23 mouse cellular contexts compared by ENCODE assay signal in the genomic region with DNA sequence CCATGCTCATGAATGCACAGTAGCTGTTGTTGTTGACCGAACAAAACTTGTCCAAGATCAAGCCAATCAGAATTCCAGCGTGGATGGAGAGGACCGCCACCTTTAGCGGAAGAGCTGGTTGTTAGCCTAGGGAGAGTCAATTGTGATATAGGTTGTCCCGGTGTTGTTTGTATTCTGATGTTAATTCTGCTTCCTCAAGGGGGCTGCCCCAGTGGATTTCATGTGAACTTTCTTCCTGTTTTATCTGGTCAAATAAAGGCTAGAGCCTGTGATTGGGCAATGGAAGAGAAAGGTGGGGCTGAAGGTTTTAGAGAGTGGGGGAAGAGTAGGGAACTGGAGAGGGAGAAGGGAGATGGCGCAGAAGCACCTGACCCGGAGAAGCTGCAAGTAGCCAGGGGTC. TPM values are rescaled to one million over a fixed set of nuclear protein-coding genes. Genes with fewer than 3 reads are reported as not detected.
DNase-seq lines count a peak whose midpoint lies in the region; ATAC-seq and TF ChIP-seq lines count a peak whose summit lies in the region.
"Had no signal": no experiment of that assay in that cellular context is flagged by ENCODE, and none has a peak within 500 bp of the region (broad histone marks: within the 10 kb centered on the region; RNA-seq: fewer than 3 reads in every experiment).

No protein-coding gene starts in this region.

- no peaks in the 10 kb centered on the region for H3K79me2 ChIP-seq in MEL (ENCODE audit: control insufficient read depth, insufficient read depth, low read length, poor library complexity)

- TF ChIP-seq EP300 in ES-Bruce4 (IDR thresholded peaks at IDR 0.05; ENCODE audit: insufficient read depth, low read depth, low read length) (0 out of 2 replicates have a peak, but pooled peaks have one; percentile 51), MEL (IDR thresholded peaks at IDR 0.05; ENCODE audit: low read depth in 1 of 2, low read length in 2 of 2) (0 out of 4 replicates have a peak, but pooled peaks of 1 of the 2 experiments have one; percentile 22)

- TF ChIP-seq RAD21 in MEL (IDR thresholded peaks at IDR 0.05; ENCODE audit: low read depth, low read length), result no peak

- peak overlapping the region; percentile 92 for H3K4me3 ChIP-seq in ES-Bruce4 (ENCODE audit: low read depth, low read length)
- H3K4me3 ChIP-seq in MEL (ENCODE audit: control insufficient read depth in 1 of 2, insufficient read depth in 1 of 2, low read depth in 2 of 2, low read length in 2 of 2), result no peak overlapping the region
- no peak overlapping the region for H3K4me3 ChIP-seq in hindbrain, embryonic 11.5 days (ENCODE audit: low read depth, low read length)
- H3K4me3 ChIP-seq in forebrain, embryonic 14.5 days (ENCODE audit: low read depth, low read length), result no peak overlapping the region
- H3K4me3 ChIP-seq: embryonic facial prominence, embryonic 10.5 days; forebrain, embryonic 13.5 days; gastrocnemius, adult 2 months; heart, embryonic 10.5 days; hindbrain, embryonic 13.5 days had no signal

- H3K9ac ChIP-seq in ES-Bruce4 (ENCODE audit: low read depth, poor library complexity, severe bottlenecking), result no peak overlapping the region
- H3K9ac ChIP-seq in MEL (ENCODE audit: control insufficient read depth, low read depth, low read length, poor library complexity, severe bottlenecking), result no peak overlapping the region
- no peak overlapping the region for H3K9ac ChIP-seq in hindbrain, embryonic 11.5 days (ENCODE audit: low read depth, low read length)
- no peak overlapping the region for H3K9ac ChIP-seq in forebrain, embryonic 14.5 days (ENCODE audit: low read length)
- H3K9ac ChIP-seq: forebrain, embryonic 13.5 days; hindbrain, embryonic 13.5 days had no signal

- WGBS in hindbrain, embryonic 11.5 days, result 80% methylated on average over 7 of the region's 7 CpGs
- 75% methylated on average over 7 of the region's 7 CpGs for WGBS in forebrain, embryonic 14.5 days

- TF ChIP-seq POLR2A in ES-Bruce4 (IDR thresholded peaks at IDR 0.05; ENCODE audit: insufficient read depth, low read length) (no peak), MEL (IDR thresholded peaks at IDR 0.05; ENCODE audit: control insufficient read depth in 1 of 2, insufficient read depth in 1 of 2, low read depth in 1 of 2, low read length in 2 of 2, poor library complexity in 1 of 2) (no peak)

- DNase-seq in MEL (ENCODE audit: low read depth, low spot score), result peak; percentile 45
- DNase-seq in heart, adult 11 months, result no peak
- DNase-seq in hindbrain, embryonic 11.5 days (ENCODE audit: low spot score), result no peak
- no peak for DNase-seq in forebrain, embryonic 14.5 days (ENCODE audit: low spot score)
- DNase-seq: adrenal gland, adult 2 months; adrenal gland, postnatal 36 days; cerebellum, adult 2 months; cerebellum, postnatal 10 days; gastrocnemius, adult 2 months; gastrocnemius, postnatal 25 days; heart, adult 18-20 months; heart, postnatal 10 days; heart, postnatal 4 days had no signal

- H3K27ac ChIP-seq in ES-Bruce4 (ENCODE audit: insufficient read depth, low read length) (peak overlapping the region; percentile 89), MEL (ENCODE audit: control insufficient read depth, low read depth, low read length) (no peak overlapping the region)
- H3K27ac ChIP-seq in hindbrain, embryonic 11.5 days (ENCODE audit: low read depth, low read length), result no peak overlapping the region
- H3K27ac ChIP-seq in forebrain, embryonic 14.5 days (ENCODE audit: low read depth, low read length), result no peak overlapping the region
- H3K27ac ChIP-seq: embryonic facial prominence, embryonic 10.5 days; forebrain, embryonic 13.5 days; gastrocnemius, adult 2 months; heart, embryonic 10.5 days; hindbrain, embryonic 13.5 days; hindbrain, postnatal 0 days had no signal

- ATAC-seq in megakaryocyte, adult 5-6 weeks (ENCODE audit: poor library complexity, severe bottlenecking), result peak; percentile 65
- no peak for ATAC-seq in hindbrain, embryonic 11.5 days (ENCODE audit: low FRiP score)
- ATAC-seq in forebrain, embryonic 14.5 days, result no peak
- ATAC-seq: activated CD4-positive, CD25-positive, alpha-beta regulatory T cell, adult 4 months; forebrain, embryonic 13.5 days; hindbrain, postnatal 0 days; intestine, embryonic 16.5 days had no signal

- TF ChIP-seq CTCF in ES-Bruce4 (IDR thresholded peaks at IDR 0.05; ENCODE audit: low read depth, low read length) (no peak), MEL (IDR thresholded peaks at IDR 0.05 in 2 of 3, conservative IDR thresholded peaks at IDR 0.05 in 1 of 3; ENCODE audit: control insufficient read depth in 1 of 3, insufficient read depth in 1 of 3, low read depth in 2 of 3, low read length in 3 of 3, poor library complexity in 1 of 3, severe bottlenecking in 1 of 3) (no peak)

- no peak overlapping the region for H3K4me2 ChIP-seq in hindbrain, embryonic 11.5 days (replicated peaks; ENCODE audit: low read depth, low read length)
- no peak overlapping the region for H3K4me2 ChIP-seq in forebrain, embryonic 14.5 days (ENCODE audit: low read length)
- H3K4me2 ChIP-seq: forebrain, embryonic 13.5 days; hindbrain, embryonic 13.5 days had no signal

- H3K27me3 ChIP-seq in ES-Bruce4 (ENCODE audit: control insufficient read depth, insufficient read depth, low read length, poor library complexity, severe bottlenecking), result no peaks in the 10 kb centered on the region
- no peaks in the 10 kb centered on the region for H3K27me3 ChIP-seq in MEL (ENCODE audit: control insufficient read depth in 1 of 2, insufficient read depth in 2 of 2, low read length in 2 of 2)
- H3K27me3 ChIP-seq in hindbrain, embryonic 11.5 days (ENCODE audit: control insufficient read depth, insufficient read depth, low read length), result no peaks in the 10 kb centered on the region
- H3K27me3 ChIP-seq in forebrain, embryonic 14.5 days (replicated peaks; ENCODE audit: control insufficient read depth, insufficient read depth, low read length), result no peaks in the 10 kb centered on the region
- H3K27me3 ChIP-seq: CH12.LX; forebrain, embryonic 13.5 days; hindbrain, embryonic 13.5 days had no signal

- peaks cover 1% of the 10 kb centered on the region for H3K4me1 ChIP-seq in ES-Bruce4 (ENCODE audit: control insufficient read depth, insufficient read depth, low read length)
- H3K4me1 ChIP-seq in MEL (ENCODE audit: control insufficient read depth in 1 of 2, insufficient read depth in 2 of 2, low read length in 2 of 2), result peaks cover under 1 to 6% of the 10 kb centered on the region in 2 experiments; a peak in 2 of 4 replicates
- no peaks in the 10 kb centered on the region for H3K4me1 ChIP-seq in hindbrain, embryonic 11.5 days (replicated peaks; ENCODE audit: control insufficient read depth, insufficient read depth, low read length)
- H3K4me1 ChIP-seq in forebrain, embryonic 14.5 days (ENCODE audit: control insufficient read depth, insufficient read depth, low read length), result no peaks in the 10 kb centered on the region
- H3K4me1 ChIP-seq: forebrain, embryonic 13.5 days; heart, embryonic 10.5 days; hindbrain, embryonic 13.5 days had no signal

- H3K9me3 ChIP-seq in ES-Bruce4 (replicated peaks; ENCODE audit: control insufficient read depth, insufficient read depth, low read length, poor library complexity, severe bottlenecking) (no peaks in the 10 kb centered on the region), MEL (replicated peaks; ENCODE audit: insufficient read depth, low read length) (no peaks in the 10 kb centered on the region)
- no peaks in the 10 kb centered on the region for H3K9me3 ChIP-seq in hindbrain, embryonic 11.5 days (ENCODE audit: control insufficient read depth, low read length)
- no peaks in the 10 kb centered on the region for H3K9me3 ChIP-seq in forebrain, embryonic 14.5 days (replicated peaks; ENCODE audit: control insufficient read depth, low read length)
- H3K9me3 ChIP-seq: embryonic facial prominence, embryonic 10.5 days; forebrain, embryonic 13.5 days; heart, embryonic 10.5 days had no signal

- H3K36me3 ChIP-seq in ES-Bruce4 (ENCODE audit: control insufficient read depth, insufficient read depth, low read length, poor library complexity, severe bottlenecking), result no peaks in the 10 kb centered on the region
- peaks cover 0 to under 1% of the 10 kb centered on the region in 2 experiments; a peak in 1 of 4 replicates for H3K36me3 ChIP-seq in MEL (ENCODE audit: control insufficient read depth in 1 of 2, insufficient read depth in 2 of 2, low read length in 2 of 2)
- no peaks in the 10 kb centered on the region for H3K36me3 ChIP-seq in hindbrain, embryonic 11.5 days (ENCODE audit: control insufficient read depth, insufficient read depth, low read length)
- no peaks in the 10 kb centered on the region for H3K36me3 ChIP-seq in forebrain, embryonic 14.5 days (ENCODE audit: control insufficient read depth, insufficient read depth, low read length)
- H3K36me3 ChIP-seq: embryonic facial prominence, embryonic 10.5 days; heart, embryonic 10.5 days; hindbrain, embryonic 13.5 days had no signal

TF ChIP-seq in MEL, 35 proteins besides CTCF, POLR2A, EP300 and RAD21:
- TF ChIP-seq ZC3H11A (IDR thresholded peaks at IDR 0.05; ENCODE audit: low read depth, low read length) (no peak), MEF2A (IDR thresholded peaks at IDR 0.05; ENCODE audit: extremely low read depth, insufficient replicate concordance, low read depth, low read length, poor library complexity, severe bottlenecking) (no peak)
TF ChIP-seq in MEL: peak in this region for 0.

RNA-seq across cellular contexts. Expression of a gene that starts 22.7 kb away (rescaled TPM):
- 158 and 161 TPM in 2 replicates for polyA plus RNA-seq in ES-Bruce4 (2011; ENCODE audit: insufficient read depth, insufficient read length, low read depth, missing spikeins)
- total RNA-seq in MEL (2012; rRNA removed), result 80.6 and 150 TPM in 2 replicates
- 100 to 1,000 TPM; 177 to 590 TPM for polyA plus RNA-seq in MEL (2012; ENCODE audit: insufficient read depth in 1 of 2, insufficient read length in 2 of 2, low read depth in 1 of 2, low replicate concordance in 2 of 2, missing spikeins in 1 of 2)
- 125 and 137 TPM in 2 replicates for total RNA-seq in megakaryocyte, adult 5-6 weeks (2015)
- total RNA-seq in megakaryocyte, adult 5-6 weeks (2017), result 63.8 and 68.3 TPM in 2 replicates
- polyA plus RNA-seq in hindbrain, embryonic 11.5 days (2014; fragmentation: Nextera tagmentation; extraction: Ambion mirVana), result 209 and 224 TPM in 2 replicates
- polyA plus RNA-seq in forebrain, embryonic 14.5 days (2014; fragmentation: Nextera tagmentation; extraction: Ambion mirVana), result 142 and 195 TPM in 2 replicates
